Mouse (Mus musculus) midbrain, embryonic 15.5 days (tissue): ENCODE measurements around the gene Rgs6. TPM values are rescaled to one million over a fixed set of nuclear protein-coding genes. Genes with fewer than 3 reads are reported as not detected.

ENCODE experiments used
- ATAC-seq: fragments of 200-750 bp; cut with Nextera tagmentation; replicated peaks from 2 replicates; pipeline ENCODE4 v1.8.0; 2017; ENCODE audit warnings: moderate TSS enrichment
- H3K27ac ChIP-seq: fragments of 300-500 bp; sonication (generic); 2 replicates; pipeline ENCODE4 v1.5.1; 2015; ENCODE audit warnings: mild to moderate bottlenecking, inconsistent platforms
- H3K27me3 ChIP-seq: fragments of 300-500 bp; sonication (generic); replicated peaks from 2 replicates; pipeline ENCODE4 v1.6.1; 2015; ENCODE audit warnings: inconsistent platforms
- H3K36me3 ChIP-seq: fragments of 300-500 bp; sonication (generic); replicated peaks from 2 replicates; pipeline ENCODE4 v1.6.1; 2015; ENCODE audit warnings: inconsistent platforms
- H3K4me1 ChIP-seq: fragments of 300-500 bp; sonication (generic); 2 replicates; pipeline ENCODE4 v1.6.1; 2015; ENCODE audit warnings: inconsistent platforms
- H3K4me2 ChIP-seq: fragments of 300-500 bp; sonication (generic); 2 replicates; pipeline ENCODE4 v1.6.1; 2015; ENCODE audit warnings: inconsistent platforms, mild to moderate bottlenecking, moderate library complexity
- H3K4me3 ChIP-seq: fragments of 300-500 bp; sonication (generic); 2 replicates; pipeline ENCODE4 v1.5.1; 2015; ENCODE audit warnings: mild to moderate bottlenecking, inconsistent platforms
- H3K9ac ChIP-seq: fragments of 300-500 bp; sonication (generic); 2 replicates; pipeline ENCODE4 v1.6.1; 2015; ENCODE audit warnings: mild to moderate bottlenecking, inconsistent platforms
- H3K9me3 ChIP-seq: fragments of 300-500 bp; sonication (generic); 2 replicates; pipeline ENCODE4 v1.6.1; 2016; ENCODE audit warnings: inconsistent platforms
- WGBS: fragments of 180-500 bp; shearing (Covaris S2); methylation state at CpG from one replicate; pipeline ENCODE4 v1.1.7; 2015; ENCODE audit warnings: mixed read lengths; 5-methylcytosine and 5-hydroxymethylcytosine counted together
- polyA plus RNA-seq: library from polyadenylated mRNA; unstranded; fragments of >200 nt; fragmentation: Nextera tagmentation; extraction: Ambion mirVana; gene quantifications from 2 replicates; pipeline ENCODE4 v1.2.1, GENCODE M21; 2015

Rgs6 gene
- polyA plus RNA-seq, 1 experiment from 2014 or later = 15.5 TPM

DNA sequence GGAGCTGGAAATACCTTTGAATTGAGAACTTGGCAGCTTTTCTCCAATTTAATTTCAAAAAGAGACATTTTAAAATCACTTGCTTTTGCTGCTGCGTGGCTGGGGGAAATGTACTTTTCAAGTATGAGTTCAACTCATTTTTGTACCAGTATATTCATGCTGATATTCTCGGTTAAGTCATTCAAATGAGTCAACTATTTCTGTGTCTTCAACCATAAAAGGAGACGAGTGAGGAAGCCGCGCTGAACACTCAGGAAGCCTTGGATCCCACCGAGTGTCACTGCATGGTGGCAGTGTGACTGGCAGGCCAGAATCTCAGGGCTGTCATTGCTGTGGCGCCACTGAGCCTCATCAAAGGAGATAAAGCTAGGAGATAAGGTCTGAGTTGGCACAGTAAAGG is 143.5 kb downstream of the Rgs6 start:
- H3K4me2 ChIP-seq = no peak overlapping the region
- no peak overlapping the region for H3K4me3 ChIP-seq
- H3K27ac ChIP-seq = no peak overlapping the region
- H3K27me3 ChIP-seq = no peaks in the 10 kb centered on the region
- ATAC-seq = no peak
- H3K4me1 ChIP-seq = no peaks in the 10 kb centered on the region
- H3K9ac ChIP-seq = no peak overlapping the region
- 61% methylated on average over 7 of the region's 7 CpGs for WGBS
- no peaks in the 10 kb centered on the region for H3K9me3 ChIP-seq
- H3K36me3 ChIP-seq = no peaks in the 10 kb centered on the region

DNA sequence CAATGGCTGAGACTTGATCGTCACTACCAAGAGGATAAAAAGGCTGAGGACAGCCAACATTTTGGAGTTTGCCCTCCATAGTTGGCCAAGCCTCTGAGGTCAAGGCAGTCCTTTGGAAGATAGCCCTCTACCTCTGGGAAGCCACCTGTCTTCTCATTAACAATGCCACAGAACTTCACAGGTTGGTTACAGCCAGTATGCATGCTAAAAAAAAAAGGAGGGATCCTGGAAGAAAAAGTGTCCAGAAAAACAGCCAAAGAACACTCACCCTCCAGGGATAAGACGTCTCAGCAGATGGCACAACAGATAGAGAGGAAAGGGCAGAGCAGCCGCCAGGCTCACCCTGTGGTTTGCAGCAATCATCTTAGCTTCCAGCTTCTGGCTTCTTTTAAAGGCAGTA is 154.9 kb downstream of the Rgs6 start:
- no peaks in the 10 kb centered on the region for H3K4me1 ChIP-seq
- 91% methylated on average over 3 of the region's 3 CpGs for WGBS
- H3K36me3 ChIP-seq = no peaks in the 10 kb centered on the region
- H3K4me2 ChIP-seq = no peak overlapping the region
- no peak overlapping the region for H3K27ac ChIP-seq
- H3K9ac ChIP-seq = no peak overlapping the region
- H3K9me3 ChIP-seq = no peaks in the 10 kb centered on the region
- no peak for ATAC-seq
- no peak overlapping the region for H3K4me3 ChIP-seq
- H3K27me3 ChIP-seq = no peaks in the 10 kb centered on the region

DNA sequence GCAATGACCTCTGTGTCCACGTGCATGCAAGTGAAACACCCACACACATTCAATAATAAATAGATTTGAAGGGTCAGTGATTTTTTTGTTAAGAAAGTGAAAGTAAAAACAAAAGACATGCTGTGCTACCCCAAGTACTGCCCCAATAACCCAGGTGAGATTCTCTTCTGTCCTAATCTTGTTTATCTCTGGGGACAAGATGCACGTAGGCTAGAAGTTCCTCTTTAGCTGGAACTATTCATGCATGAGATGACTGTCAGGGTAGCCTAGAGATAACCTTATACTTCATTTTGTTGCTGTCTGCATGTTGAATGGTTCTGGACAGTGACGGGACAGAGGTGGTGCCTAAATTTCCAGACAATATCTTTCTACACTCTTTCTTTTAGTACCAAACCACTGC is 155.9 kb downstream of the Rgs6 start:
- Histone ChIP-seq H3K9ac (no peak overlapping the region), H3K4me3 (no peak overlapping the region), H3K9me3 (no peaks in the 10 kb centered on the region), H3K4me1 (no peaks in the 10 kb centered on the region), H3K27me3 (no peaks in the 10 kb centered on the region), H3K36me3 (no peaks in the 10 kb centered on the region), H3K4me2 (no peak overlapping the region), H3K27ac (no peak overlapping the region)
- ATAC-seq = no peak
- WGBS = 41% methylated on average over 3 of the region's 3 CpGs

DNA sequence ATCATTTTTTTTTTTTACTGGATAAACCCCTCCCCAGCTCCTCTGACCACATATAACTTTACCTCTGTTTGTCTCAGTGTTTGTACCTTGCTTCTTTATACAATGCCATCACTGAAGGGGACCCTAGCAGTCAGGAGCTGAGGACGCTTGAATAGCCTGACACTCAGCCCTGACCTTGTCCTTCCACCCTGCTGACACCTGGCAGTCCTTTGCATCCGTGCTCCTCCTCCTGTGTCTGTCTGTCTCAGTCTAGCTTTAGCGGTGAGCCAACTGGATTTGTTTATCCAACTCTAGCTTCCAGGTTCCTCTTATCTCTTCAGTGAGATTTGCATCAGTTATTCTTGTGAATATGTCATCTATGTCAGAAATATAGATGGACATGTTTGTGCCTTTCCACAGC is 156.7 kb downstream of the Rgs6 start:
- Histone ChIP-seq H3K9ac (no peak overlapping the region), H3K36me3 (no peaks in the 10 kb centered on the region), H3K4me1 (0 out of 2 replicates have a peak, but pooled peaks cover 2% of the 10 kb centered on the region), H3K27me3 (no peaks in the 10 kb centered on the region), H3K9me3 (no peaks in the 10 kb centered on the region), H3K4me3 (no peak overlapping the region), H3K27ac (no peak overlapping the region), H3K4me2 (no peak overlapping the region)
- ATAC-seq = no peak
- WGBS = 41% methylated on average over 3 of the region's 3 CpGs

- Histone ChIP-seq H3K9me3 (no peaks in the 10 kb centered on the region), H3K4me3 (no peak overlapping the region), H3K36me3 (no peaks in the 10 kb centered on the region), H3K9ac (no peak overlapping the region), H3K27ac (no peak overlapping the region), H3K27me3 (no peaks in the 10 kb centered on the region), H3K4me2 (no peak overlapping the region), H3K4me1 (peaks cover 2% of the 10 kb centered on the region; the same call in 1 of the 2 replicates)
- WGBS = 96% methylated on average over 4 of the region's 4 CpGs
- ATAC-seq = no peak
Measured at GRCm38 (mm10) chr12:82747099-82747498, 159.0 kb downstream of the Rgs6 start.

DNA sequence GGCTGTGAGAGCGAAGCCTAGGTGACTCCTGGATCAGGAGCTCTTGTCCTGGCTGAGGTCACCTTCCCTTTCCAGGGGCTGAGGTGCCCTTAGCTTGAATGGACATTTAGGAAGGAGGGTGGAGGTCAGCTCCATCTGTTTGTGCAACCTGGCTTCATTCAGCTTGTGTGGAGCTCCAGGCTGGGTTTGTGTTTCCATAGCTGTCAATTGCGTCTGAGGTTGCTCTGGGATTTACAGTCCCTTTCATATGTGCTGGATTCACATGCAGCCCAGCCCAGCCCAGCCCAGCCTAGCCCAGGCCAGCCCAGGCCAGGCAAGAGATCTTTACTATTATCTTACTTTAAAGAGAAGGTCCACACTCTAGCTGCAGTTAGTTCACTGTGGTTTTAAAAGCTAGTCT is 163.8 kb downstream of the Rgs6 start:
- Histone ChIP-seq H3K4me2 (no peak overlapping the region), H3K9ac (no peak overlapping the region), H3K27me3 (no peaks in the 10 kb centered on the region), H3K4me3 (no peak overlapping the region), H3K36me3 (no peaks in the 10 kb centered on the region), H3K4me1 (peaks cover 2% of the 10 kb centered on the region; the same call in 1 of the 2 replicates), H3K27ac (no peak overlapping the region), H3K9me3 (no peaks in the 10 kb centered on the region)
- no peak for ATAC-seq
- WGBS = 70% methylated on average over 2 of the region's 2 CpGs

GRCm38 (mm10) chr12:82754501-82754900 is 166.4 kb downstream of the Rgs6 start:
- Histone ChIP-seq H3K9ac (no peak overlapping the region), H3K9me3 (no peaks in the 10 kb centered on the region), H3K36me3 (no peaks in the 10 kb centered on the region), H3K4me3 (no peak overlapping the region), H3K27ac (no peak overlapping the region), H3K4me2 (no peak overlapping the region), H3K4me1 (peaks cover under 1% of the 10 kb centered on the region; the same call in 1 of the 2 replicates), H3K27me3 (no peaks in the 10 kb centered on the region)
- WGBS = 55% methylated on average over 3 of the region's 3 CpGs
- ATAC-seq = no peak

DNA sequence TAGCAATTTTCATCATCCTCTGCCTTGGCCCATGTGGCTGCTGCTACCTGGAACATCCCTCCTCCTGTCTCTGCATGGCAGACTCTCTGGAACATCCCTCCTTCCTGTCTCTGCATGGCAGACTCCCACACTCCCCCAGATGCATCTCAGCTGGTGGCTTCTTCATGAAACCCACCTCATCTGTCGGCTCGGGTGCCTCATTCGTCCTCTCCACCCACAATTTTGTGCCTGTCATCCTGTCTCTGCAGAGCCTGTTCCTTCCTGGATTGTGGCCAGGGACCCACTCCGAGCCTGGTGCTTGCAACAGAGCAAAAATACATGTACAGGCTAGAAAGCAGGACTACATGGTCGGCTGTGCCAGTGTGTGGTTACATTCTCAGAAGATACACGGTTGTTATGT is 168.7 kb downstream of the Rgs6 start:
- 71% methylated on average over 6 of the region's 6 CpGs for WGBS
- H3K4me2 ChIP-seq = no peak overlapping the region
- no peak for ATAC-seq
- H3K27me3 ChIP-seq = no peaks in the 10 kb centered on the region
- H3K9ac ChIP-seq = no peak overlapping the region
- no peaks in the 10 kb centered on the region; the same call in 1 of the 2 replicates for H3K4me1 ChIP-seq
- no peak overlapping the region for H3K27ac ChIP-seq
- no peaks in the 10 kb centered on the region for H3K36me3 ChIP-seq
- no peak overlapping the region for H3K4me3 ChIP-seq
- H3K9me3 ChIP-seq = no peaks in the 10 kb centered on the region

DNA sequence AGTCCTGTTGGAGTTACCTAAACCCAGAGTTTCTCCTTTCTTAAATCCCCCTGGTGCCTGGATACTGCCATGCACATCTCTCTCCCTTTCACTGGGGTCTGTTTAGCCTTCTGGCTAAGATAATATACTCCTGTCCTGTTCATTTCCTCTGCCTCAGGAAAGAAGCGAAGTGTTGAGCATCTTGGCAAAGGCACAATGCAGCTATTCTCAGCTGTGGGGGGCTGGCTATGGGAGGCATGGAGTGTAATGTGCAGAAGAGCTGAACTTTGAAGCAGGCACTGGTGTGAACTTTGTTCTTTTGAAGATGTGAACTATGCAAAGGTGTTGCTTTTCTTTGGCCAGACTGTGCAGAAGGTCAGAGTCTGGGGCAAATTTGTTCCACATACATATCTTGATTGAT is 169.3 kb downstream of the Rgs6 start:
- WGBS = 89% methylated on average over 1 of the region's 1 CpGs
- H3K4me1 ChIP-seq = no peaks in the 10 kb centered on the region
- H3K9ac ChIP-seq = no peak overlapping the region
- no peaks in the 10 kb centered on the region for H3K27me3 ChIP-seq
- no peak overlapping the region for H3K27ac ChIP-seq
- H3K4me3 ChIP-seq = no peak overlapping the region
- no peaks in the 10 kb centered on the region for H3K9me3 ChIP-seq
- no peak overlapping the region for H3K4me2 ChIP-seq
- H3K36me3 ChIP-seq = no peaks in the 10 kb centered on the region
- no peak for ATAC-seq

DNA sequence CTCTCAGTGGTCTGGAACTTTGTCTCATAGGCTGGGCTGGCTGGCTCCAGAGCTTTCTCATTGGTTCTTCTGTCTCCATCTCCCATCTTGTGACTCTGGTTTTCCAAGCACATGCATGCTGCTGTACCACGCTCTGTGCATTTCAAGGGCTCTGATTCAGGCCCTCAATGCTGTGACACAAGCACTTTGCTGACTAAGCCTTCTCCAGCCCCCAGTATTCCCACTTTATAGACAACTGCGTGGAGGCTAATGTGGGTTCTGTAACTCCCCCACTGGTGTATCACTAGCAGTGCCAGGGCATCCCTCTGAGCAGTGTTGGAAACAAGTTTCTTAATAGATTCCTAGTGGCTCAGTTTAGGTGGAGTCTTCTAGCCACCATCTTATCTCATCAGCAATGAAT is 174.0 kb downstream of the Rgs6 start:
- WGBS = 94% methylated on average over 2 of the region's 2 CpGs
- Histone ChIP-seq H3K27ac (no peak overlapping the region), H3K36me3 (no peaks in the 10 kb centered on the region), H3K4me3 (no peak overlapping the region), H3K4me1 (no peaks in the 10 kb centered on the region), H3K9me3 (no peaks in the 10 kb centered on the region), H3K4me2 (no peak overlapping the region), H3K9ac (no peak overlapping the region), H3K27me3 (no peaks in the 10 kb centered on the region)
- no peak for ATAC-seq

- no peaks in the 10 kb centered on the region for H3K27me3 ChIP-seq
- no peak for ATAC-seq
- no peaks in the 10 kb centered on the region for H3K4me1 ChIP-seq
- WGBS = 76% methylated on average over 3 of the region's 3 CpGs
- no peak overlapping the region for H3K27ac ChIP-seq
- H3K4me2 ChIP-seq = no peak overlapping the region
- no peak overlapping the region for H3K9ac ChIP-seq
- H3K4me3 ChIP-seq = no peak overlapping the region
- no peaks in the 10 kb centered on the region for H3K9me3 ChIP-seq
- no peaks in the 10 kb centered on the region for H3K36me3 ChIP-seq
Measured at GRCm38 (mm10) chr12:82768726-82769125, 180.6 kb downstream of the Rgs6 start.

GRCm38 (mm10) chr12:82772215-82772614 is 184.1 kb downstream of the Rgs6 start:
- H3K27me3 ChIP-seq = no peaks in the 10 kb centered on the region
- no peaks in the 10 kb centered on the region for H3K36me3 ChIP-seq
- no peaks in the 10 kb centered on the region for H3K9me3 ChIP-seq
- 90% methylated on average over 2 of the region's 2 CpGs for WGBS
- no peak overlapping the region for H3K4me2 ChIP-seq
- no peak overlapping the region for H3K4me3 ChIP-seq
- H3K4me1 ChIP-seq = no peaks in the 10 kb centered on the region
- no peak for ATAC-seq
- no peak overlapping the region for H3K27ac ChIP-seq
- H3K9ac ChIP-seq = no peak overlapping the region

- Histone ChIP-seq H3K4me2 (no peak overlapping the region), H3K27me3 (no peaks in the 10 kb centered on the region), H3K4me3 (no peak overlapping the region), H3K27ac (no peak overlapping the region), H3K4me1 (no peaks in the 10 kb centered on the region), H3K9me3 (no peaks in the 10 kb centered on the region), H3K36me3 (no peaks in the 10 kb centered on the region), H3K9ac (no peak overlapping the region)
- 81% methylated on average over 7 of the region's 7 CpGs for WGBS
- no peak for ATAC-seq
Measured at GRCm38 (mm10) chr12:82774576-82774975, 186.5 kb downstream of the Rgs6 start.

DNA sequence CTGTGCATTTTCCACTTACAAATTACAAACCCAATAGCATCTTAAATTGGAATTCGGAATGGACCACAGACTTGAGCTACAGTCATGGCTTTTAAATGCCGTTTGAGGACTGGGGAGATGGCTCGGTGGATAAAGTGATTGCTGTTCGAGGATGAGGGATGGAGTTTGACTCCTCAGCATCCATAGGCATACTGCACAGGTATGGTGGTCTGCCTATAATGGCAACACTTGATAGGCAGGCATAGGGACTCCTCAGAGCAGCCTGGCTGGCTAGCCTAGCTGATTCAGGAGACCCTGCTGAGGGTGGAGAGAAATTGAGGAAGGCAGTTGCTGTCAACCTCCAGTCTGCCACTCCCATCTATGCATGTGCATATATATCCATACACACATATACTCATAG is 188.6 kb downstream of the Rgs6 start:
- ATAC-seq = no peak
- Histone ChIP-seq H3K4me2 (no peak overlapping the region), H3K27ac (no peak overlapping the region), H3K4me3 (no peak overlapping the region), H3K27me3 (no peaks in the 10 kb centered on the region), H3K36me3 (no peaks in the 10 kb centered on the region), H3K9ac (no peak overlapping the region), H3K9me3 (no peaks in the 10 kb centered on the region), H3K4me1 (no peaks in the 10 kb centered on the region)
- 75% methylated on average over 4 of the region's 4 CpGs for WGBS
